Mouse (Mus musculus): ENCODE data around the gene Gpr33.

Gpr33 gene

GRCm38 (mm10) chr12:52027963-52028362, at the start of gene Gpr33:
Gene Gpr33 (minus strand): TSS chr12:52028063.
- DNase-seq (ENCODE audit: low spot score in 2 of 2) = no peak

- DNase-seq (ENCODE audit: low spot score in 2 of 2) = no peak
Measured at GRCm38 (mm10) chr12:52049324-52049723, 21.5 kb upstream of the Gpr33 start.

DNA sequence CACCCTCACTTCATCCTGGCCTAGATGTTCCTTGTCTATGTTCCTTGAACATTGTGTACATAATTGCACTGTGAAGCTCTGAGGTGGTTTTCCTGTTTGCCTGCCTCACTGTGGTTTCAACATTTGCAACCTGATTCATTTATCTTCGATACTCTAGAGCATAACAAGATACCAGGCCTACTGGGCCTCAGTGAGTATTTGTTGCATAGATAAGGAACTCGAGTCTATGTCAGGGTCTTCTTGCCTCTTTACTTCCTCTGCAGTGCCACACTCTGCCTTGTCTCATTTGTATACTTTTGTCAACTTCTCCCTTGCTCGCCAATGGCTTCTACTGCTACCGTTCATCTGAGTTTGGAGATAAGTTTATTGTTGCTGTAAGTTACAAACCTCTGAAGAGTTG, 18.5 kb upstream of the Gpr33 start:
- DNase-seq (ENCODE audit: low spot score in 2 of 2) = no peak

- DNase-seq (ENCODE audit: low spot score in 2 of 2) = no peak
Measured at GRCm38 (mm10) chr12:52042818-52043336, 15.0 kb upstream of the Gpr33 start.

GRCm38 (mm10) chr12:52038352-52038751, 10.5 kb upstream of the Gpr33 start:
- DNase-seq (ENCODE audit: low spot score in 2 of 2) = no peak

- DNase-seq (ENCODE audit: low spot score in 2 of 2) = no peak
Measured at GRCm38 (mm10) chr12:52034956-52035355, 7.1 kb upstream of the Gpr33 start.

GRCm38 (mm10) chr12:52032276-52032675, 4.4 kb upstream of the Gpr33 start:
- DNase-seq (ENCODE audit: low spot score in 2 of 2) = no peak

DNA sequence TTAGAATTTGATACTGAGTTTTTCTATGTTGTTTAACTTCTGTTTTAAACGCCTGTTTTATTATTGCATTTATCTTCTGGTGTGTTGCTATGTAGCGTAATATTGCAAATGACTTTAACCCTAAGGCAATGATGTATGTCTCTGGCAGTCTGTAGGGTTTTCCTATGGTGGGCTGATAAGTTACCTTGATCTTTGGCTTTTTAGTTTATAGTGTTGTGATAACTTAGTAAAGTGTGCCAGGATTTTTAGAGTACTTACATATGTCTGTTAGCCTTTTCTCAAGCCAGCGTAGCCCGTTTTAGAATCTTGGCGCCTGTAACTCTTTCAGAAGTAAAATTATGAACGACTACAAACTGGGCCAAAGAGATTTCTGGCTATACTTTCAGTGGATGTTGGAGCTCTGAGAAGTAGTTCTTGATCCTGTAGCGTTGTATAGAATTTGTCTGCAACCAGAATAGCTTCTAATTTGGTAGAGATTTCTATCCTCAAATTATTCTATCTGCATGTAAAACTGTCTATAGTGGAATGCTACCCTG, 13.3 kb downstream of the Gpr33 start:
- DNase-seq (ENCODE audit: low spot score in 2 of 2) = no peak

GRCm38 (mm10) chr12:52014044-52014443, 13.8 kb downstream of the Gpr33 start:
- no peak for DNase-seq (ENCODE audit: low spot score in 2 of 2)

DNA sequence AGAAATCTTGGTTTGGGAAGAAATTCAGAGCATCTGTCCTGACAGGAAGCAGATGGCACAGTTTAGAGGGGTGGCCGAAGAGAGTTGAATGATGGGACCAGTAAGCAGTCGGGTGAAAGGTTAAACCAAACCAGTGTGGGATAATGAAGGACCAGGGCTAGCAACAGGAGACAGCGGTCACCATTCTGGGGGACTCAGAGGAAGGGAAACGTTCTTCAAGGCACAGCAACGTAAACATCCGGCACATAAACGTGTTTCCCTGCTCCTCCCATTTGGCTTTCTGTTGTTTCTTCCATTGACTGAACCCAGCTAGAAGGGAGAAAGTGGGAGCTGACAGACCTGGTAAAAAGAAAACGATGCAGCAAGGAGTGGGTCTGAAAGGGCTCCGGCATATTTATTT, 14.6 kb downstream of the Gpr33 start:
- no peak for DNase-seq (ENCODE audit: low spot score in 2 of 2)

GRCm38 (mm10) chr12:52012159-52012558, 15.7 kb downstream of the Gpr33 start:
- no peak for DNase-seq (ENCODE audit: low spot score in 2 of 2)

DNA sequence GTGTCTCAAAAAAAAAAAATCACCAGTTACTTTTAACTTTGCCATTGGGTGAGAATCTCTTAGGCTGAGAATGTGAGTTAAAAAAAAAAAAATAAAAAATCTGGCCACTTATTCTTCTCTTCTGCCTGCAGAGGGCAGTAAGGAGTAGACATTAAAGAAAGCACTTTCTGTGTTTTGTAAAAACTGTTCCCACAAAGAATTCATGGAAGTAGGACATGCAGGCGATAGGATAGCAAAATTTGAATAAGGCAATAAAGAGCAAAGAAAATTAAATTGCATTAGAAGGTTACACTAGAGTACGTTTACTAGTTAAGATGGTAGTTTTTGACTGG, 17.3 kb downstream of the Gpr33 start:
- DNase-seq (ENCODE audit: low spot score in 2 of 2) = no peak

- no peak for DNase-seq (ENCODE audit: low spot score in 2 of 2)
Measured at GRCm38 (mm10) chr12:52009928-52010629, 17.8 kb downstream of the Gpr33 start.

GRCm38 (mm10) chr12:52006633-52006994, 21.2 kb downstream of the Gpr33 start:
- no peak for DNase-seq (ENCODE audit: low spot score in 2 of 2)

DNA sequence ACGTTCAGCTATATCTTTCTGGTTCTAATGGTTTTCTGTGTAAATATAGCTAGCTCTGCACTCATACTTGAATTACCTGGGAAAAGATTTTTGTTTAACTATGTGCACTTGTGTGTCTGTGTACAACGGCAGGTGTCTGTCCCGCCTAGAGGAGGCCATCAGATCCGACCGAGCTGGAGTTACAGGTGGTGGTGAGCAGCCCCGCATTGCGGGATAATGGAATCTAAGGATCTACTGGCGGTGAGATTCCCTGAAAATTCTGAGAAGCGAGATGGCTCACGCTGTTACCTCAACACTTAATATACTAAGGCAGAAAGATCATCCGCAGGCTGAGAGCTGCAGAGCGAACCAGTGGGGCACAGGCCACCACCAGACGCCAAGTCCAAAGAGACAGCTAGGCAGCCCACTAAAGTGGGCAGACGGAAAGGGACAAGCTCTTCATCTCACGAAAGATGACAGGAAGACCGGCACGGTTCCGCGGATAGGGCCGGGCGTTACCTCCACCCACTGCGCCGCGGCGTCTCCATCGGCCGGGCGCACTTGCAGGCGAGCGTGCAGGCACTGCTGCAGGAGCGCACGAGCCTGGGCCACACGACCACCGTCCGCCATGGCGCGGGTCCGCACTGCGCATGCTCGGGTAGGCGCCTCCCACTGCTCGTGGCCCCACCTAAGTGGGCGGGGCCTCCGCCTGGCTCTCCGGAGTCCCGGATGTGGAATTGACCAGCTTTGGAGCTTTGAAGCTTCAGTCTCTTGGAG, 21.8 kb downstream of the Gpr33 start, which contains the start of gene Dtd2:
Gene Dtd2 (minus strand): TSS at position 625 of the 756 bp plus-strand sequence.
- DNase-seq (ENCODE audit: low spot score in 2 of 2) = peak; percentile 92 to 95

DNA sequence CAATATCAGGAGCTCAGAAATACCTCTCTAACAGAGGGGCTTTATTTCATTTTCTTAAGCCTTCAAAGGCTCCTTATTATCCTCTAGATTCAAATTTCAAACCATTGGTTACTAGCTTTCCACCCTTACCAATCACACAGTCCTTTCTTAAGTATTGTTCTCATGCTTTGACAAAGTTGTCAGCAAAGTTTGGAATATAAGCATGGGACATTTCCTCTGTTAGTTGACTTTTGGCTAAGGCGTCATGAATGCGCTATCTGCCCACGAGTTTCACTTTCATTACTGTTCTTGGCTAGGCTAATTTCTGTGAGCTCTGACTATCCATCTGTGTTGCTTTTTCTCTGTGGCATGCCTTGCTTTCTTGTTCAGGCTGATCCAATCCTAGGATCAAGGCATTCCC, 25.1 kb downstream of the Gpr33 start:
- DNase-seq (ENCODE audit: low spot score in 2 of 2) = no peak

DNA sequence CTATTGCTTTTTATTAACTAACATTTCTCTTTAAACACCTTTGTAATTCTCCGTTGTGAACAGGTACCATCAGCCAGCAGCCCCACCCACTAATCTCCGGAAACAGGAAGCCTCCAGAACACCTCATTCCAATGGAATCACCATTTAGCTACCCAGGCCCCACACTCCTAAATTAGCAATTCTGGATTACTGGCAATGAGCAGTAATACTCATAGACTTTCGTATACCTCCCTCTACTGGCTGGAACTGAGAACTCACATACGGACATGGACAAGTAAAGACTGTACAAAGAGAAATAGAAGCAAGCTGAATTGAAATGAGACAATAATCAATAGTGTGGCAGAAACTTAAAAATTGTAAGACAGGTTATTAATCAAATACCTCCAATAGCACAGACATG, 26.3 kb downstream of the Gpr33 start:
- DNase-seq (ENCODE audit: low spot score in 2 of 2) = no peak

DNA sequence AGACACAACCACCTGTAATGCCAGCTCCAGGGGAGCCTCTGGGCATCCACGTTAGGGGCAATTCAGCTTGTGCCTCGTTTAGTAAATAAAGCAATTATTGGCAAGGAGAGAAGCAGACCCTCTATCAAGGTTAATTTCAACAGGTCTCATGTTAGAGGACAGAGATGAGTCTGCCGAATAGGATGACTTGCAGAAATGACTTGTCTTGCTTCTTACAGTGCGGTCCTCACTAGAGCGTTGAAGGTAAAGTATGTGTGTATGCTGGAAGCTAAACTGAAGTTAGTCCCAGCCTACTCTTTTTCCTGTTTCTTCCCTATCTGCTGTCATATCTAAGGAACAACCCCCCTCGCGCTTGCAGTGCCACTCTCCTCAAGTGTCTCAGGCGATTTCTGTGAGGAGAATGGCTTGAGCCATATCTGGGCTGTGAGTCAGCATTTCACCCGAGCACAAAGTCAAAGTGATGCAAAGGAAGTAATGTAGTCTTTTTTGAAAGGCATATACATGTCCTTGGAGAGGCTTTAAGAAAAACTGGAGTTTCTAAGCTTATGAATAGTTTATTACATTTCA, 29.4 kb downstream of the Gpr33 start:
- no peak for DNase-seq (ENCODE audit: low spot score in 2 of 2)

GRCm38 (mm10) chr12:51995738-51996536, 31.9 kb downstream of the Gpr33 start:
- DNase-seq (ENCODE audit: low spot score in 2 of 2) = no peak

DNA sequence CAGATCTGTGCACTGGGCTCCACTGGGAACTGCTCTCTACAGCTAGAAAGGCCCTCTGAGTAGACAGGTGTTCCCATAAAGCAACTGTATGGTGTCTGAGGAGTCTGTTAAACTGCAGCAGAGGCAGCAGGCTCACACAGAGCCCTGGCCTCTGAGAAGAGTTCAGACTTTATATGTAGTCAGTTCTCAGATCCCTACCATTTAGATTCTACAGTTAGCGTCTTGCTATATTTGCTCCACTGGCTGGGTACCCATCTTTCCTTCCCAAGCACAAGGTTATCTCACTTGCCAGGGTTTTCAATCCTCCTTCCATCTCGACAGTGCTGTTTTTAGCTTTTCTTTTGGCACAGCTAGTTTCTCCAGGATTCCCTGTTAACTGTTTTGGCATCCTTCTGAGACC, 37.2 kb downstream of the Gpr33 start:
- DNase-seq (ENCODE audit: low spot score in 2 of 2) = no peak

- DNase-seq (ENCODE audit: low spot score in 2 of 2) = no peak
Measured at GRCm38 (mm10) chr12:51988536-51988935, 39.3 kb downstream of the Gpr33 start.

DNA sequence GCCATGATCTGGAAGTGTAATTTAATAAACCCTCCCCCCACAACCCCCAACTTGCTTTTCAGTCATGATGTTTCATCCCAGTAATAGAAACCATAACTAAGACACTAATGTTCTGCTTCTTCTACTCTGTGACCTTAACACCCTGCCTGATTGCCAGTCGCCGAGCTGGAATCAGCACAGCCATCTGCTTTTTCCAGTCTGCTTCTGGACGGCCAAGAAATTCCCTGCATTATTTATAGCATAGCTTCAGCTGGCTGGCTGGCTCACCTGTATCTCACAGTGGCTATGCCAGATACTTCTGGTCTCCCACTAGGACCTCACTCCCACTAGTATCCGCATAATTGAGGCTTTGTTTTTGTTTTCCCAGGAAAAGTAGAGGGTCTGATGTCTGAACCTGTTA, 42.0 kb downstream of the Gpr33 start:
- DNase-seq (ENCODE audit: low spot score in 2 of 2) = no peak

All from urinary bladder, postnatal 4 days (tissue).